Mouse (Mus musculus): ENCODE measurements around the gene Pon2. TPM values are rescaled to one million over a fixed set of nuclear protein-coding genes. Genes with fewer than 3 reads are reported as not detected.

Gene Pon2
- polyA plus RNA-seq, 1 experiment from 2014 or later: 61.2 TPM

DNA sequence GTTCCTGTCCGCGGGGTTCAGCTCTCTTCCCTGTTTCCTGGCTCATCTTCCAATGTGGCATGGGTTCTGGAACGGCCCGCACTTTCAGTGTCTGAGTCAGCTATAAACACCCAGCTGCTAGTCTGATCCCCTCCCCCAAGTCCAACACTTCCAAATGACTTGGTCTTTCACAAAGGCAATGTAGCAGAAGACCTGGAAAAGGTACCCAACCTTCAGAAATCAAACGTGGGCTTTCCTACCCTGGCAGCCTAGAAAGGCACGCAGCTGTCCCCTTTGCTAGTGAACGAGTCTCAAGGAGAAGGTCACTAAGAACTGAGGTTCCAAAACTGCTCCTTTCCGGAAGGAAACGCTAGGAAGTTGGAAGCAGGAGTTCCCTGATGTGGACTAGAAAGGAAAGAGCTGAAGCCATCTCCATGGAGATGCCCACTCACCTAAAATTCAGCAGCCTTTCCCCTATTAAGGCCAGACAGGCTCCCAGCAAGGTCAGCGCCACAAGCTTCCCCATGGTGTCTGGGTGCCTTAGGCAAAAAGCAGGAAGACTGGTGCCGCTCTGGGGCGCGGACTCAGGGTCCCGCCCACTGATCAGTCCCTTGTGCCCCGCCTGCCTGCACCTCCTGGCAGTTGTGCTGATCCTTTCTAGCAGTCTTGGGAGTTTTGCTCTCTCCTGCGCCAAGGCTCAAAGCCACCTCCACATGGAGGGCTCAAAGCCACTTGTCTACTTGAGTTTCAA is 42.4 kb downstream of the Pon2 start, which contains the start of gene Pon3:
TSS of gene Pon3 (minus strand) at position 565 of the 730 bp plus-strand sequence.
- Histone ChIP-seq H3K4me1 (replicated peaks; ENCODE audit: control insufficient read depth, insufficient read depth, low read length) (peaks cover 13% of the 10 kb centered on the region), H3K4me3 (ENCODE audit: low read depth, low read length) (peak within 1 kb of the TSS; percentile 60), H3K27me3 (replicated peaks; ENCODE audit: control insufficient read depth, insufficient read depth, low read length) (no peaks in the 10 kb centered on the region), H3K9me3 (ENCODE audit: control insufficient read depth, low read length) (no peaks in the 10 kb centered on the region), H3K27ac (ENCODE audit: low read depth, low read length) (peak within 1 kb of the TSS; percentile 56; the same call in 1 of the 2 replicates), H3K9ac (ENCODE audit: low read depth, low read length) (peak within 1 kb of the TSS; percentile 72), H3K36me3 (ENCODE audit: control insufficient read depth, insufficient read depth, low read length) (no peaks in the 10 kb centered on the region), H3K4me2 (peak within 1 kb of the TSS; percentile 84)
- ATAC-seq (replicated peaks; ENCODE audit: low FRiP score) (peak; percentile 99), DNase-seq (ENCODE audit: low spot score) (peak; percentile 69)
- 3% methylated on average over 16 of the region's 16 CpGs for WGBS

DNA sequence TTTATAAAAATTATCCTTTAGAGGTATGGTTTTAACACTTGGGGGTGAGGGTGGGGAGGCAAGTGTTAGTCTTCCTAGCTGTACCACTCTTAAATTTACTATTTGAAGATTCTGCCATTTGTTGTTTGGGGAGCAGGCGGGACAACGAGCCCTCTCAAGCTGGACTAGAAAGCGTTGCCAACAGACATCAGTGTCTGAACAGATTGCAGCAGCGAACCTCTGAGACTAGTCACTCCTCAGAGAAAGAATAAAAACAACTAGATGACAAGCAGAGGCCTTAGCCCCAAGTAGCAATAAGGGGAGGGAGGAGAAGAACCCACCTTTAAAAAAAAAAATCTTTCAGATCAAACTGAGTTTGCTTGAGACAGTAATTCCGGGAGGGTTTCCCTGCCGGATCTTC is 43.0 kb downstream of the Pon2 start:
- 40% methylated on average over 6 of the region's 6 CpGs for WGBS
- Histone ChIP-seq H3K4me3 (ENCODE audit: low read depth, low read length) (peak overlapping the region; percentile 60), H3K4me1 (replicated peaks; ENCODE audit: control insufficient read depth, insufficient read depth, low read length) (peaks cover 13% of the 10 kb centered on the region), H3K9ac (ENCODE audit: low read depth, low read length) (peak overlapping the region; percentile 72), H3K36me3 (ENCODE audit: control insufficient read depth, insufficient read depth, low read length) (no peaks in the 10 kb centered on the region), H3K9me3 (ENCODE audit: control insufficient read depth, low read length) (no peaks in the 10 kb centered on the region), H3K27me3 (replicated peaks; ENCODE audit: control insufficient read depth, insufficient read depth, low read length) (no peaks in the 10 kb centered on the region), H3K27ac (ENCODE audit: low read depth, low read length) (no peak overlapping the region), H3K4me2 (peak overlapping the region; percentile 84)
- ATAC-seq (replicated peaks; ENCODE audit: low FRiP score) (no peak), DNase-seq (ENCODE audit: low spot score) (no peak)

DNA sequence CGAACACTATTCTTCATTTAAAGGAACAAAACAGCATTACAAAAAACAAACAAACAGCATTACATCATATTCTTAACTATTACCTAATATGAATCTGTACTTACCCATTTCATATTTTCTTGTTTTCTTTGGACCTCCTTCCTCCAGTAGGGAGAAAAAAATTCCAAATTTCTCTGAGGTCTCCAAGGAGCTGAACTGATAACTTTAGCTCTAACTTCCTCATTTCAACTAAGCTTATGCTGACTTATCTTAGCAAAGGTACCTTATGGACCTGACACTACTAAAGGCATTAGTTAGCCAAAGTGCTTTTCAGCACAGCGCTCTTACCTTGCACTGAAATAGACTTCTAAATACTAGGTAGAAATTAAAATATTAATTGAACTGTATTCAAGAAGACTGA is 43.4 kb downstream of the Pon2 start:
- H3K4me1 ChIP-seq (replicated peaks; ENCODE audit: control insufficient read depth, insufficient read depth, low read length): peaks cover 13% of the 10 kb centered on the region
- H3K27ac ChIP-seq (ENCODE audit: low read depth, low read length): no peak overlapping the region
- H3K36me3 ChIP-seq (ENCODE audit: control insufficient read depth, insufficient read depth, low read length): no peaks in the 10 kb centered on the region
- ATAC-seq (replicated peaks; ENCODE audit: low FRiP score) (no peak), DNase-seq (ENCODE audit: low spot score) (no peak)
- H3K4me3 ChIP-seq (ENCODE audit: low read depth, low read length): peak overlapping the region; percentile 60
- peak overlapping the region; percentile 84 for H3K4me2 ChIP-seq
- 89% methylated on average over 2 of the region's 2 CpGs for WGBS
- H3K9ac ChIP-seq (ENCODE audit: low read depth, low read length): no peak overlapping the region
- H3K9me3 ChIP-seq (ENCODE audit: control insufficient read depth, low read length): no peaks in the 10 kb centered on the region
- H3K27me3 ChIP-seq (replicated peaks; ENCODE audit: control insufficient read depth, insufficient read depth, low read length): no peaks in the 10 kb centered on the region

DNA sequence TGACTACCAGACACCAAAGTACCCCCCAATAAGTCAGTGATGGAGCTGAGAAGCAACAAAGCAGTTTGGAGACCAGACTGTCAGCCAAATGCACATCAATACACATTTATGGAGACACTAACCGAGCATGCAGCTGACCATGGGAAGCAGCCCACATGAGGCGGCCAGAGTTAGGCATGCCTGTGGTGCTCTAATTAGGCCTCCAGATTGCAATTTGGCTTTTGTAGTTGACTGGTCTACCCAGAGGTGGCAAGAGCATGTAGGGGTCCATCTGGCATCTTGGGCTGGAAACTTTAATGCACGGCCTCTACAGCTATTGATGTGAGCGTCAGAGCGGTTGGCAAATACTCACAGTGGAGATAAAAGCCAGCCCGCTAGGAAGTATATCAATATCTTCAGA is 52.3 kb downstream of the Pon2 start:
- H3K4me1 ChIP-seq (replicated peaks; ENCODE audit: control insufficient read depth, insufficient read depth, low read length): no peaks in the 10 kb centered on the region
- 81% methylated on average over 6 of the region's 6 CpGs for WGBS
- H3K9ac ChIP-seq (ENCODE audit: low read depth, low read length): no peak overlapping the region
- H3K4me3 ChIP-seq (ENCODE audit: low read depth, low read length): no peak overlapping the region
- no peaks in the 10 kb centered on the region for H3K27me3 ChIP-seq (replicated peaks; ENCODE audit: control insufficient read depth, insufficient read depth, low read length)
- H3K4me2 ChIP-seq: no peak overlapping the region
- ATAC-seq (replicated peaks; ENCODE audit: low FRiP score): no peak
- no peak for DNase-seq (ENCODE audit: low spot score)
- H3K27ac ChIP-seq (ENCODE audit: low read depth, low read length): no peak overlapping the region
- H3K36me3 ChIP-seq (ENCODE audit: control insufficient read depth, insufficient read depth, low read length): peaks cover 4% of the 10 kb centered on the region
- H3K9me3 ChIP-seq (ENCODE audit: control insufficient read depth, low read length): no peaks in the 10 kb centered on the region

DNA sequence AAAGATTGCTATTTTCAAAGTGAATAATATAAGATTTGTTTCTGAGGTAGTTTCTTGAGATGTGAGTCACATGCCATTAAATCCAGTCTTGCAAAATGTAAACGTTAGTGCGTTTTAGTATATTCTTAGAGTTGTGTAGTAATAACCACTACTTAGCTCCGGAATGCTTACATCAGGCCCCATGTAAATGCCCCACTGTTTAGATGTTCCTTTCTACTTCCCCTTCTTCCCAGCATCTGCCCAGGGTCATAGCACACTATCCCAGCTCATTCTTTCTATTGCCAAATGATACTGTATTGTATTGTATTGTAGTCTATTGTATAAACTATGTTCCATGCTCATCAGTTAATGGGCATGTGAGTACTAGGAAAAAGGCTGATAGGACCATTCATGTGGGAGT is 59.5 kb downstream of the Pon2 start:
- Histone ChIP-seq H3K36me3 (ENCODE audit: control insufficient read depth, insufficient read depth, low read length) (no peaks in the 10 kb centered on the region), H3K27me3 (replicated peaks; ENCODE audit: control insufficient read depth, insufficient read depth, low read length) (no peaks in the 10 kb centered on the region), H3K4me1 (replicated peaks; ENCODE audit: control insufficient read depth, insufficient read depth, low read length) (peaks cover 7% of the 10 kb centered on the region; the same call in 1 of the 2 replicates), H3K9me3 (ENCODE audit: control insufficient read depth, low read length) (no peaks in the 10 kb centered on the region), H3K4me3 (ENCODE audit: low read depth, low read length) (no peak overlapping the region), H3K27ac (ENCODE audit: low read depth, low read length) (no peak overlapping the region), H3K9ac (ENCODE audit: low read depth, low read length) (no peak overlapping the region), H3K4me2 (no peak overlapping the region)
- DNase-seq (ENCODE audit: low spot score): no peak
- no peak for ATAC-seq (replicated peaks; ENCODE audit: low FRiP score)
- 91% methylated on average over 3 of the region's 3 CpGs for WGBS

DNA sequence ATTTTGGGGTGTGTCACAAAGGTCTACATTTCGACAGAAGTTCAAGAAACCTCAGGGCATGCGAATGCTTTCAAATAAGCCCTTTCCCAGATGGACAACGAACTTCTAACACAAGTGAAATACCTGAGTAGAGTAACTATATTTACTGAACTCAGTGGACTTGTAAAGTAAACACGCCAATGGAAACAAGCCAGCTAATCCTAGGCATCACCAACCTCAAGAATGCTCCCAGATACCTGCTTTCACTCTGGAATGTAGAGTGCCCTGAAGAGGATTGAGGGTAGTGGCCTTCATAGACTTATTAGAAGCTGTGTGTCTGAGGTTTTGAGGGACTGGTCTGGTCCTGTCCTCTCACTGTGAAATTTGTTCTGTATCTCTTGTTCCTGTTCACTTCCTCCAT is 60.7 kb downstream of the Pon2 start:
- Histone ChIP-seq H3K9me3 (ENCODE audit: control insufficient read depth, low read length) (no peaks in the 10 kb centered on the region), H3K27ac (ENCODE audit: low read depth, low read length) (no peak overlapping the region), H3K4me3 (ENCODE audit: low read depth, low read length) (no peak overlapping the region), H3K27me3 (replicated peaks; ENCODE audit: control insufficient read depth, insufficient read depth, low read length) (no peaks in the 10 kb centered on the region), H3K4me1 (replicated peaks; ENCODE audit: control insufficient read depth, insufficient read depth, low read length) (peaks cover 7% of the 10 kb centered on the region; the same call in 1 of the 2 replicates), H3K9ac (ENCODE audit: low read depth, low read length) (no peak overlapping the region), H3K36me3 (ENCODE audit: control insufficient read depth, insufficient read depth, low read length) (no peaks in the 10 kb centered on the region), H3K4me2 (no peak overlapping the region)
- no peak for DNase-seq (ENCODE audit: low spot score)
- no peak for ATAC-seq (replicated peaks; ENCODE audit: low FRiP score)
- 75% methylated on average over 4 of the region's 4 CpGs for WGBS

DNA sequence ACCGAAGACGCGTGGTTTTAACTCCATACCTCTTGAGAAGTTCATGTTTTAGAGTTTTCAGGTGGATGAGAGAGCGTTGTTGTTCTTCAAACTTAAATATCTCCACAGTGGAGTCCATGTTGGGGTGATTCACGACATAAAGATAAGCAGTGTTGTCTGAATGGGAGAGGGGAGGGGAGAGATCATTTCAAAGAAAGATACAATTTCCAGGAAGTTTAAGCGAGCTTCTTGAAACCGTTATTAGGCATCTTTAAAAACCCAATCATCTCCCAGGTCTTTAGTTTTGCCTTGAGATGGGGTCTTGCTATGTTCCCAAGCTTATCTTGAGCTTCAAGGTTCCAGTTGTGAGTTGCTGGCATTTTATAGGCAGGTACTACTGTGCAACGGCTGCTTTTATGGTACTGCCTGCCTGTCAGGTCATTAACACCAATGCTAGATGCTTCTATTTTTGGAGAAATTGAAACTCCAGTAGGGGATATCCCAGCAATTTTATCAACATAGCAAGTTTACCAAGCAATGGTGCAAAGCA is 61.3 kb downstream of the Pon2 start:
- no peak overlapping the region for H3K27ac ChIP-seq (ENCODE audit: low read depth, low read length)
- no peak overlapping the region for H3K9ac ChIP-seq (ENCODE audit: low read depth, low read length)
- no peak overlapping the region for H3K4me2 ChIP-seq
- H3K4me3 ChIP-seq (ENCODE audit: low read depth, low read length): no peak overlapping the region
- ATAC-seq (replicated peaks; ENCODE audit: low FRiP score): peak; percentile 71
- H3K4me1 ChIP-seq (replicated peaks; ENCODE audit: control insufficient read depth, insufficient read depth, low read length): peaks cover 7% of the 10 kb centered on the region; the same call in 1 of the 2 replicates
- H3K36me3 ChIP-seq (ENCODE audit: control insufficient read depth, insufficient read depth, low read length): no peaks in the 10 kb centered on the region
- H3K27me3 ChIP-seq (replicated peaks; ENCODE audit: control insufficient read depth, insufficient read depth, low read length): no peaks in the 10 kb centered on the region
- no peaks in the 10 kb centered on the region for H3K9me3 ChIP-seq (ENCODE audit: control insufficient read depth, low read length)
- no peak for DNase-seq (ENCODE audit: low spot score)
- WGBS: 84% methylated on average over 8 of the region's 8 CpGs

DNA sequence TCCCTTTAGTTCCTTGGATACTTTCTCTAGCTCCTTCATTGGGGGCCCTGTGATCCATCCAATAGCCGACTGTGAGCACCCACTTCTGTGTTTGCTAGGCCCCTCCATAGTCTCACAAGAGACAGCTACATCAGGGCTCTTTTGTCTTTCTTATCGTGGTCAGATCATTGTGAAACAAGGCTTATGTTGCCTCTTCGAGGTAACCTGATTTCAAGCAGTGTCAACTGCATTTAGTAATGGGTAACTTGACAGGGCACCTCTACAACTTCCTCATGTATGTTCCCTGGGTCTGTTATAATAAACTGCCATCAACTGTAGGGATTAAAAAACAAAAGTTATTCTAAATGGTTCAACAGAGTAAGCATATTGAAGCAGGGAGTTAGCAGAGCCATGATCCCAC is 63.7 kb downstream of the Pon2 start:
- Histone ChIP-seq H3K9me3 (ENCODE audit: control insufficient read depth, low read length) (no peaks in the 10 kb centered on the region), H3K36me3 (ENCODE audit: control insufficient read depth, insufficient read depth, low read length) (no peaks in the 10 kb centered on the region), H3K9ac (ENCODE audit: low read depth, low read length) (no peak overlapping the region), H3K27me3 (replicated peaks; ENCODE audit: control insufficient read depth, insufficient read depth, low read length) (no peaks in the 10 kb centered on the region), H3K4me1 (replicated peaks; ENCODE audit: control insufficient read depth, insufficient read depth, low read length) (peaks cover 7% of the 10 kb centered on the region; the same call in 1 of the 2 replicates), H3K4me3 (ENCODE audit: low read depth, low read length) (no peak overlapping the region), H3K27ac (ENCODE audit: low read depth, low read length) (no peak overlapping the region), H3K4me2 (no peak overlapping the region)
- ATAC-seq (replicated peaks; ENCODE audit: low FRiP score) (no peak), DNase-seq (ENCODE audit: low spot score) (no peak)
- 53% methylated on average over 3 of the region's 3 CpGs for WGBS

DNA sequence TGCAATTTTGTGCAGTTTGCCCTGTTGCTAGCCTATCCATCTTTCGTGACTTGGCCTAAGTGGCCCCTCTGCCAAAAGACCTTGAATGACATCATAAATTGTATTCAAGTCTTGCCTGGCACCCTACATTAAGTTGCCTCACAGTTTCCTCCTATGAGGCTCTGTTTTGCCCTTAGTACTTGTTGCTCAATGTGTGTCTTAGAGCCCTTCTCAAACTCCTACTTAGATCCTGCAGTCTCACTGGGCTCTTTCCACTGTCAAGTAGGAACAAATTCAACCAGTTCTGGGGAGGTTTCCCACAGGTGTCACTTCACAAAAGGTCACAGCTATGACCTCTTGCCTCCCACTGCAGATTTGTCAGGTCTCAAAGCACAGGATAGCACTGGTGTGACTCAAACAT is 64.4 kb downstream of the Pon2 start:
- DNase-seq (ENCODE audit: low spot score) (no peak), ATAC-seq (replicated peaks; ENCODE audit: low FRiP score) (no peak)
- Histone ChIP-seq H3K4me3 (ENCODE audit: low read depth, low read length) (no peak overlapping the region), H3K4me2 (no peak overlapping the region), H3K36me3 (ENCODE audit: control insufficient read depth, insufficient read depth, low read length) (no peaks in the 10 kb centered on the region), H3K27ac (ENCODE audit: low read depth, low read length) (no peak overlapping the region), H3K9me3 (ENCODE audit: control insufficient read depth, low read length) (no peaks in the 10 kb centered on the region), H3K27me3 (replicated peaks; ENCODE audit: control insufficient read depth, insufficient read depth, low read length) (no peaks in the 10 kb centered on the region), H3K4me1 (replicated peaks; ENCODE audit: control insufficient read depth, insufficient read depth, low read length) (peaks cover 7% of the 10 kb centered on the region; the same call in 1 of the 2 replicates), H3K9ac (ENCODE audit: low read depth, low read length) (no peak overlapping the region)
- 90% methylated on average over 1 of the region's 1 CpGs for WGBS
